Mouse (Mus musculus) kidney, adult 2 months (tissue): ENCODE data around the gene A730009L09Rik. TPM values are rescaled to one million over a fixed set of nuclear protein-coding genes. Genes with fewer than 3 reads are reported as not detected.

Source experiments
- DNase-seq: peaks from one replicate; pipeline ENCODE4 v3.0.0; 2021
- H3K27ac ChIP-seq: fragments of 200-500 bp; 2 replicates; pipeline ENCODE4 v1.5.1; 2012; ENCODE audit warnings: low read depth, low read length, control low read depth, inconsistent platforms; ENCODE audit not compliant: insufficient read depth
- H3K27me3 ChIP-seq: fragments of 200-500 bp; replicated peaks from 2 replicates; pipeline ENCODE4 v1.6.1; 2012; ENCODE audit warnings: mild to moderate bottlenecking, moderate library complexity, low read length, inconsistent platforms; ENCODE audit not compliant: control insufficient read depth, insufficient read depth
- H3K36me3 ChIP-seq: fragments of 200-500 bp; 2 replicates; pipeline ENCODE4 v1.6.1; 2012; ENCODE audit warnings: mild to moderate bottlenecking, moderate library complexity, low read length, inconsistent platforms; ENCODE audit not compliant: control insufficient read depth, insufficient read depth
- H3K4me1 ChIP-seq: fragments of 200-500 bp; 2 replicates; pipeline ENCODE4 v1.6.1; 2011; ENCODE audit warnings: low read length; ENCODE audit not compliant: control insufficient read depth, insufficient read depth
- H3K4me3 ChIP-seq: fragments of 200-500 bp; 2 replicates; pipeline ENCODE4 v1.5.1; 2011; ENCODE audit warnings: mild to moderate bottlenecking, low read depth, low read length, control low read depth; ENCODE audit not compliant: insufficient read depth
- CTCF ChIP-seq: fragments of 200-500 bp; conservative IDR thresholded peaks from 2 replicates; pipeline ENCODE4 v1.5.1; 2011; ENCODE audit warnings: low read depth, mild to moderate bottlenecking, control low read depth, low read length, moderate library complexity, mixed read lengths; ENCODE audit not compliant: insufficient read depth, insufficient read length
- POLR2A ChIP-seq: fragments of 200-500 bp; IDR thresholded peaks from one replicate; pipeline ENCODE4 v1.6.1; 2011; ENCODE audit warnings: low read depth, low read length, control low read depth
- WGBS: fragments of 180-500 bp; shearing (Covaris S2); methylation state at CpG from one replicate; pipeline ENCODE4 v1.1.7; 2018; 5-methylcytosine and 5-hydroxymethylcytosine counted together
- polyA plus RNA-seq: library from polyadenylated mRNA; depleted of rRNA; stranded (reverse); fragments of >200 nt; gene quantifications from 2 replicates; pipeline ENCODE4 v1.2.3, GENCODE M21; 2012

The A730009L09Rik gene
- polyA plus RNA-seq, 1 experiment: not detected

DNA sequence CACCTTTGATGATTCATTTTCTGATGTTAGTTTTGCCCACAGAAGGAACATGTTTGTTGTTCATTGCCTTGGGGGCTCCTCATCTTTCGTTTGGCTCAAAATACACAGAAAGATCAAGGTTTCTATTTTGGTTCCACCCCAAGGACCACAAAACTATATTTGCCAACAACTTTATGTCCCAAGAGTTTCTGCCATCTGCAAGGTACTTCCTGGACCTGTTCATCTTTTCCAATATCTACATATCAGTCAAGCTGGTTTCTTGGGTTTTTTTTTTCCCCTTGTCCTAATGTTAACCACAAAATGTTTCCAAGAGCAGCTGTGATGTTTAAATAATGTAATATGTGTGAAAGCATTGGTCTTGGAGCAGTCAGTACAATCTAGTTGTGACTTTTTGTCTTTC lies 37.4 kb upstream of the A730009L09Rik start:
- Histone ChIP-seq H3K27me3 (no peaks in the 10 kb centered on the region; the same call in 1 of the 2 replicates), H3K36me3 (no peaks in the 10 kb centered on the region), H3K4me3 (no peak overlapping the region), H3K27ac (no peak overlapping the region), H3K4me1 (no peaks in the 10 kb centered on the region)
- 79% methylated on average over 1 of the region's 1 CpGs for WGBS
- TF ChIP-seq POLR2A (no peak), CTCF (no peak)
- DNase-seq: no peak

DNA sequence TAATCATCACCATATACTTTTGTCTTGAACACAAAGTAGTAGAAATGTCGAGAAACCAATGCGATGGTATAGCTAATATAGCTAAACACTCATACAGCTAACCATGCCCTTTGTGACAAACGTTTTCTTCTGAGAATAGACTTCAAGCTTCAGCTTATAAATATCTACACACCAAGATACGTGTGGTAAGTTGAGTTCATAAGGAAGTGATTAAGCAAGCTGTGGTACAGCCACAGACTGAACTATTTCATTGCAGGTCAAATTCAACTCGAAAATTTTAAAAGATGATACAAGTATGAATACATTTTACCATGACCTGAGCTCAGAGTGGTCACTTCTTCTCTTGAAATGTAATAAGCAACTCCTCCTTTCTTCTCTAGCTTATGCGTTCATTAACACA lies 37.0 kb upstream of the A730009L09Rik start:
- H3K4me3 ChIP-seq: no peak overlapping the region
- TF ChIP-seq CTCF (no peak), POLR2A (no peak)
- WGBS: 79% methylated on average over 6 of the region's 6 CpGs
- H3K27me3 ChIP-seq: no peaks in the 10 kb centered on the region; the same call in 1 of the 2 replicates
- no peaks in the 10 kb centered on the region for H3K36me3 ChIP-seq
- DNase-seq: no peak
- no peaks in the 10 kb centered on the region for H3K4me1 ChIP-seq
- no peak overlapping the region for H3K27ac ChIP-seq

DNA sequence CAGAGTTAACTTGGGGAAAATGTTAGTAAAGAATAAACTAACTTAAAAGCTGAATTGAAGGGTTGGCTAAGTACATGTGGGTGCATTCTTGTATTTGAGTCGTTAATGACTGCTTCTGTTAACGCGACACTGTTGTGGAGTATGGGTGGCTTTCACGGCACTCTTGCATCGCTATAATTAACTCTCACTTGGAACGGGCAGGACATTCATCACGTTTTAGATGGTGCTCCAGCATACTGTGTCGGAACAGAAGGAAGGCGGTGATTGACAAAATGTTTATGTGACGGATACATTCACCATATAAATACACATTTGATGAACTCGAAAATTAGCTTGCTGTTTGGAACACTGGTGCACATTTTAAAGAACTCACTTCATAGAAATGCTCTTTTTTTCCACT lies 29.0 kb upstream of the A730009L09Rik start:
- WGBS: 49% methylated on average over 11 of the region's 11 CpGs

DNA sequence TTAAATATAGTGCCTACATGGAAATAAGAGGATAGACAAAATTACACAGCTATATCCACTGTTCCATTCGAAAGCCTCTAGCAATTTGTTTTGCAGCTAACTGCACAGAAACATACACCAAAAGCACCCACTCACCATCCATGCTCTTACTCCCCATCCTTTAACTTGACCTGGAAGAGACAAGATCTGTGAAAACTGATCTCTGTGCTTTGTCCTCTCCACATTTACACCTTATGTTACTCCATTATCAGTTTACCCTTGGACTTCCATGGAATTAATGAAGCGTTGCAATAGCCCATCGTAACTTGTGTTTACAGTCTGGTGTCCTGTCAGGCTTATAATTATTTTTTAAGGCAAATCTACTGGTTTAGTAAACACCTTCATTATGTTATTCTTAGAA lies 20.1 kb upstream of the A730009L09Rik start:
- DNase-seq: no peak
- Histone ChIP-seq H3K36me3 (no peaks in the 10 kb centered on the region), H3K4me1 (no peaks in the 10 kb centered on the region), H3K27ac (no peak overlapping the region), H3K27me3 (no peaks in the 10 kb centered on the region), H3K4me3 (no peak overlapping the region)
- TF ChIP-seq CTCF: no peak
- WGBS: 31% methylated on average over 3 of the region's 3 CpGs

More for the DNA sequence above, 29.0 kb upstream of the A730009L09Rik start:
- no peak overlapping the region for H3K27ac ChIP-seq
- H3K36me3 ChIP-seq: no peaks in the 10 kb centered on the region
- no peaks in the 10 kb centered on the region for H3K4me1 ChIP-seq
- H3K27me3 ChIP-seq: no peaks in the 10 kb centered on the region
- no peak for TF ChIP-seq CTCF
- no peak for TF ChIP-seq POLR2A
- H3K4me3 ChIP-seq: no peak overlapping the region
- DNase-seq: no peak

DNA sequence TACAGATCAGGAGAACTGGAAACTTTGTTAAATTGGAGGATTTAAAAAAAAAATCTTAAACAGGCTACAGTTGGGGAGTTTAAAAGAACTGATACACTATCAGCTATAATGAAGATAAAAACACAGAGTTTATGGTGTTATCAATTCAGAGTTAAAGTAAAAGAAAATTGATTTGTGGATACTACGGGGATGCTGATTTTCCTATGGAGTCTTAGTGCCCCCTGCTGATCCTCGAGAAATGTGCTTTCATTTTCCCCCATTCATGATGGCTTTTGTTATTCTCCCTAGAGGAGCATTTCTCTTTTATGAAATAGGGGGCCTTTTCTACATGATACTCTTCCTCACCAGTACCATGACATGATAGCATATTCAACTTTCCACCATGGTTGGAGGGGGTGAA lies 19.5 kb upstream of the A730009L09Rik start:
- no peak for TF ChIP-seq POLR2A
- TF ChIP-seq CTCF: no peak
- Histone ChIP-seq H3K27me3 (no peaks in the 10 kb centered on the region), H3K36me3 (no peaks in the 10 kb centered on the region), H3K4me1 (no peaks in the 10 kb centered on the region), H3K4me3 (no peak overlapping the region), H3K27ac (no peak overlapping the region)
- DNase-seq: peak; percentile 2
- WGBS: 10% methylated on average over 2 of the region's 2 CpGs

DNA sequence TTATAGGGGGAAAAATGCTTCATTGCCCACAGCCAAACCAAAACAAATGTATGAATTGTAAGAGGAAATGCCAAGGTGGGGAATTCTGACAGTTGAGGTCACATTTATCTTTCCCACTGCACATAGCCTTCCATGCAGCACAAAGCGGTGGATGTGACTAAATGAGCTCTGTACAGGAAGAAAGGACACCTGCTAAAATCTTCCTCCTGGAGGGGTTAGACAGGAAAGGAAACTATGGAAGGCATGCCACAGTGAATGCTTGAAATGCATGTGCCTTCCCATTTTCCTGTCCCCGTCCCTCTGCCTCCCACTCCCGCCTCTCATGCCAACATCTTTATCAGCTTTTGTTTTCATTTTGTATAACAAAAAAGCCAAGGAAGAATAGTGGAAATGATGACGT lies 7.2 kb upstream of the A730009L09Rik start:
- Histone ChIP-seq H3K27ac (no peak overlapping the region), H3K4me1 (no peaks in the 10 kb centered on the region), H3K4me3 (no peak overlapping the region), H3K27me3 (no peaks in the 10 kb centered on the region), H3K36me3 (no peaks in the 10 kb centered on the region)
- no peak for TF ChIP-seq POLR2A
- TF ChIP-seq CTCF: no peak
- 55% methylated on average over 4 of the region's 4 CpGs for WGBS
- DNase-seq: no peak

DNA sequence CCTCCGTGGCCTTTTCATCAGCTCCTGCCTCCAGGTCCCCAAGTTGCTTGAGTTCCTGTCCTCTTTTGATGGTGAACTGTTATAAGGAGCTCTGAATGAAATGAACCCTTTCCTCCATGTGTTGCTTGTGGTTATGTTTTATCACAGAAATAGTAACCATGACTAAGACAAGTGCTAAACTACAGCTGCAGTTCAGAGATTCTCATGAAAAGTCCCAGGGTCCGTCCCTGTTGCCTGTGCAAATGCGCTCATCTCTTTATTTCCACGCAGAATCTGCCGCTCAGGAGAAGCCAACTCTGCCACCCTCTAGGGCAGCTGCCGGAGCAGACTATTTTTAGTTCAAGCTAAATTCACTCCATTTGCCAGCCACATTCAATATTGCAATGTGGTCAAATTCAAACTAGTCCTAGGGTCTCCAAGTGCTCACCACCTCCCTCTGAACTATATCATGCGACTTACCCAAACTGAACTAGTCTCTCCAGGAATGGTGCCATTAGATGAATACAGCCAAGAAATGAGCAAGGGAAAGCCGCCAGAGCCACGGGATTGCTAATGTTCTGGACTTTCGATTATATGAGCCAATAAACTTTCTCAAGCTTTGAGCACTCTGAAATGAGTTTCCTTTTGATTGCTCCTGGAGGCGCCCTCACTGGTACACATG lies 7.2 kb downstream of the A730009L09Rik start:
- H3K4me1 ChIP-seq: no peaks in the 10 kb centered on the region
- H3K36me3 ChIP-seq: no peaks in the 10 kb centered on the region
- 88% methylated on average over 11 of the region's 11 CpGs for WGBS
- no peak for TF ChIP-seq POLR2A
- no peak for TF ChIP-seq CTCF
- no peak overlapping the region for H3K4me3 ChIP-seq
- no peak for DNase-seq
- H3K27ac ChIP-seq: no peak overlapping the region
- H3K27me3 ChIP-seq: no peaks in the 10 kb centered on the region
